Mouse (Mus musculus): ENCODE measurements around the gene Ywhab.

DNA sequence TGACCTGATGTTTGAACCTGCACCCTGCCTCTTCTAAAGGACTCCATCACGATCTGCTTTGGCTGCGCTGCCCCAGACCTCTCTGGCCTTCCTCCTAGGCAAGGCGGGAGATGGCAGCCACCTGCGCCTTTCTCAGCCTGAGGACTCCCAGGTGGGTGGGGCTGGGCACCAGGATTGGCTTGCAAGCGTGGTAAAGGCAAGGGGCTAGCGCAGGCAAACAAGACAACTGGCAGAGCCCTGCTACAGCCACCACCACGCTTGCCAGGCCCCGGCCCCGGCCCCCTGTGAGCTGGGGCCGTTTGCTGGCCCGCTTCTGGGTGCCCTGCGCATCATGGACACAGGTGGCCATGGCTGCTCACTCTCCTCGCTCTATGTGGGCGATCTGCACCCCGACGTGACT, 30.4 kb downstream of the Ywhab start, which contains the start of gene Pabpc1l:
- TF ChIP-seq CTCF (IDR thresholded peaks at IDR 0.05; ENCODE audit: borderline replicate concordance, insufficient read depth, low read depth, low read length) (no peak), POLR2A (IDR thresholded peaks at IDR 0.05; ENCODE audit: borderline replicate concordance, insufficient read depth, low read length) (no peak)

Measured in cerebellum, adult 2 months (tissue).